Mouse (Mus musculus): ENCODE results near the gene Tff2. TPM values are rescaled to one million over a fixed set of nuclear protein-coding genes. Genes with fewer than 3 reads are reported as not detected.

The Tff2 gene
- total RNA-seq, 2 experiments from 2014 or later: not detected

- no peak for DNase-seq
These were observed 7.8 kb downstream of the Tff2 start for GRCm38 (mm10) chr17:31136291-31136690.

- DNase-seq: no peak
These were observed 9.2 kb downstream of the Tff2 start for GRCm38 (mm10) chr17:31134913-31135312.

GRCm38 (mm10) chr17:31133776-31134175, 10.3 kb downstream of the Tff2 start:
- DNase-seq: no peak

- no peak for DNase-seq
These were observed 12.7 kb downstream of the Tff2 start for GRCm38 (mm10) chr17:31131269-31131821.

GRCm38 (mm10) chr17:31129452-31129851, 14.6 kb downstream of the Tff2 start, which contains the start of gene Tff3:
Gene Tff3 (minus strand): TSS chr17:31129646.
- DNase-seq: no peak

GRCm38 (mm10) chr17:31128708-31129318, 15.3 kb downstream of the Tff2 start:
- DNase-seq: no peak

- DNase-seq: no peak
These were observed 18.4 kb downstream of the Tff2 start for GRCm38 (mm10) chr17:31125548-31126266.

GRCm38 (mm10) chr17:31121975-31122374, 22.1 kb downstream of the Tff2 start:
- no peak for DNase-seq

- DNase-seq: peak; percentile 42
These were observed 24.7 kb downstream of the Tff2 start for GRCm38 (mm10) chr17:31119429-31119828.

GRCm38 (mm10) chr17:31117946-31118345, 26.1 kb downstream of the Tff2 start:
- no peak for DNase-seq

GRCm38 (mm10) chr17:31116063-31116462, 28.0 kb downstream of the Tff2 start:
- no peak for DNase-seq

- no peak for DNase-seq
These were observed 30.8 kb downstream of the Tff2 start for GRCm38 (mm10) chr17:31113191-31113856.

GRCm38 (mm10) chr17:31108388-31108787, 35.7 kb downstream of the Tff2 start:
- no peak for DNase-seq

- no peak for DNase-seq
These were observed 40.3 kb downstream of the Tff2 start for GRCm38 (mm10) chr17:31103823-31104222.

- no peak for DNase-seq
These were observed 41.0 kb downstream of the Tff2 start for GRCm38 (mm10) chr17:31103007-31103570.

GRCm38 (mm10) chr17:31098788-31099187, 45.3 kb downstream of the Tff2 start:
- DNase-seq: no peak

- no peak for DNase-seq
These were observed 47.2 kb downstream of the Tff2 start for GRCm38 (mm10) chr17:31096893-31097292.

GRCm38 (mm10) chr17:31095570-31095969, 48.5 kb downstream of the Tff2 start:
- no peak for DNase-seq

- DNase-seq: no peak
These were observed 49.3 kb downstream of the Tff2 start for GRCm38 (mm10) chr17:31094781-31095180.

Data from gastrocnemius, postnatal 25 days (tissue).